Mouse (Mus musculus) megakaryocyte, adult 5-6 weeks (primary cell): ENCODE measurements around the gene Banp. TPM values are rescaled to one million over a fixed set of nuclear protein-coding genes. Genes with fewer than 3 reads are reported as not detected.

Experiments
- ATAC-seq: 2 replicates; pipeline ENCODE4 v1.8.0; 2016; ENCODE audit warnings: mild to moderate bottlenecking, inconsistent platforms; ENCODE audit not compliant: poor library complexity, severe bottlenecking
- total RNA-seq, 2 experiments: library from RNA; stranded (forward) in 1 of 2; stranded (reverse) in 1 of 2; fragments of 153-499, 151-499 nt in 1 of 2; fragments of 221-1000, 200-1000 nt in 1 of 2; gene quantifications; 2 replicates each; pipeline versions ENCODE4 v1.2.3 to v1.2.4; 2015 to 2017

Gene Banp
- total RNA-seq, 2 experiments from 2014 or later: 9.2 to 21.3 TPM

DNA sequence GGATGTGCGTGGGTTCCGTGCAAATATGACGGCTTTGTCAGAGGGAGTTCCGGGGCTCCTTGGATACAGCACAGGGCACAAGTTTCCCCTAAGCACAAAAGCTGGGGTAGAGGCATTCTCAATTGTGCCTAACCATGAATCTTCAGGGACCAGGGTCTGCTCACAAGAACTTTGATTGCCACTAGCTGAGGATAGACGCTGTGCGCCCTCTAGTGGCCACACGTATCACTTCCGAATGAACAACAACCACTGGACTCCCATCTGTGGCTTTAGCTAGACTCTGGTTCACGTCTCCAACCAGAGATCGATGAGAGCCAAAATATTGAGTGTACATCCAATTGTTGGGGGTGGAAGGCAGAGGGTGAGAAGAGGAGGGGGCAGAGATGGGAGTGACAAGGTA is 23.9 kb upstream of the Banp start:
- ATAC-seq: peak; percentile 79

DNA sequence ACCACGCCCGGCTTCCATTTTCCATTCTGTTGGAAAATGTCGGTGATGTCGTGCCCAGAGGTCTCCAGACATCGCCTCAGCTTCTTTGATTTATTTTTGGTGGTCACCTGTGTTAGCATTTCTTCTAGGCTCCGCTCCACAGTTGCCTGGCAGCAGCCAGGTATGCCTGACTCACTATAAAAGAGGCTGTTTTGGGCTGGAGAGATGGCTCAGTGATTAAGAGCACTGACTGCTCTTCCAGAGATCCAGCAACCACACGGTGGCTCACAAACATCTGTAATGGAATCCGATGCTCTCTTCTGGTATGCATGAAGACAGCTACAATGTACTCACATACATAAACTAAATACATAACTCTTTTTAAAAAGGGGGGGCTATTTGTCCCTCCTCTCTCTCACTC is 23.3 kb upstream of the Banp start:
- no peak for ATAC-seq

DNA sequence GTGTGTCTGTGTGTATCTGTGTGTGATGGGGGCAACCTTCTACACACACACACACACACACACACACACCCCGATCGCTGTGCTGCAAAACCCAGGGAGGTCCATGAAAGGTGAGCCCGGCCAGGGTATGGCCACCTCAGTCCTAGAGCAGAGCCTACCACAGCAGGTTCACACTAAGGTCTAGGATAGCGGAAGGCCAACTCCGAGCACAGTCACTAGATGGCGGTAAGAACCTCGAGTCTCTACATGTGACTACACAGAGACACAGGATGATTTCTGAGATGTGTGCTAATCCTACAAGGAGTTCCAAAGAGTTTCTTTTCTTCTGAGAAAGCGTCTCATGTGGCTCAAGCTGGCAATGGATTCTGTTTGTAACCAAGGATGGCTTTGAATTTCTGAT is 22.2 kb upstream of the Banp start:
- peak; percentile 84 for ATAC-seq

DNA sequence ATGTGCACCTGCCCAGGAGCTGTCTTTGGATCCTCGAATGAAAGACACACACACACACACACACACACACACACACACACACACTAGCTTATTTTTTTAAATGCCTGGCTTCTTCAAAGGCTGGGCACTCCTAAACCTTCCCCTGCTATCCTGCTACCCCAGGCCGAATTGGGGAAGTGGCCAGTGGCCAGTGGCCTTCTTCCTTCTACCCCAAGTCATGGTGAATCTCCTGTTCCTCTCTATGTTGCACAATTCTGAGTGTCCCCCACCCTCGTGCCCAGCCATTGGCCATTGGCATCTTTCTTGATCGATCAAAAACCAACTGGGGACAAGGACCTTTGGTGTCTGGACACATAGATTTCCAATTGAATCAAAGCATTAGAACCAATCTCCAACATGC is 19.5 kb upstream of the Banp start:
- ATAC-seq: peak; percentile 56

DNA sequence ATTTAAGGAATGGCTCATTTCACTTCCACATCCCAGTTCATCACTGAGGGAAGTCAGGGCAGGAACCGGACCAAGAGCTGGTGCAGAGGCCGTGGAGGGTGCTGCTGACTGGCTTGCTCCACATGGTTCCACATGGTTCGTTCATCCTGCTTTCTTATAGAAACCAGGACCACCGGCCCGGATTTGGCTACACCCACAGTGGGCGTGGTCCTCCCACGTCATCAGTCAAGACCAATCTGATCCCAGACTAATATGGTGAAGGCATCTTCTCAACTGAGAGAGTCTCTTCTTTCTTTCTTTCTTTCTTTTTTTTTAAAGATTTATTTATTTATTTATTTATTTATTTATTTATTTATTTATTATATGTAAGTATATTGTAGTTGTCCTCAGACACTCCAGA is 18.0 kb upstream of the Banp start:
- ATAC-seq: no peak

DNA sequence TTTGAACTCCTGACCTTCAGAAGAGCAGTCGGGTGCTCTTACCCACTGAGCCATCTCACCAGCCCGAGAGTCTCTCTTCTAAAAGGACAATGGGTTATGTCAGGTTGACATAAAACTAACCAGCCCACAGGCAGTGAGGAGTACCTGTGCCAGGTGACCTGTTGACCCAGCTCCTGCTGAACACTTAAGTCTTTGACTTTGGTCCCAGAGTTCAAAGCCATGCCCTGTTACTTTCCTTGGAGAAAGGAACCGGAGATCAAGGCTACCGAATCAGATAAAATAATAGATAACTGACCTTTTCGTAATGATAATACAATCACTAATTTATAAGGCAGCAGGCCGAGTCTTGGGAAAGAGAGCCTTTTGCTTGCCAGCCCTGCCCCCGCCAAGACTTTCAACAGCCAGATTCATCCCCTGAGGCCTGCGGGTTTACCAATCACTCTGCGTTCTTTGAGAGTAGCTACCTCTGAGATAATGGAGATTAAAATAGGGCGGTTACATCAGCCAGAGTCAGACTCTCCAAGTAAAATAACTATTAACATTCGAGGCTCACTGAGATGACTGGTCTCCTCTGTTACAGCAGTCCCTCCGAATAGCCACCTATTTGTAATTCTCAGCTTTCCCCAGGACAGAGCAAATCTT is 17.4 kb upstream of the Banp start:
- ATAC-seq: no peak

DNA sequence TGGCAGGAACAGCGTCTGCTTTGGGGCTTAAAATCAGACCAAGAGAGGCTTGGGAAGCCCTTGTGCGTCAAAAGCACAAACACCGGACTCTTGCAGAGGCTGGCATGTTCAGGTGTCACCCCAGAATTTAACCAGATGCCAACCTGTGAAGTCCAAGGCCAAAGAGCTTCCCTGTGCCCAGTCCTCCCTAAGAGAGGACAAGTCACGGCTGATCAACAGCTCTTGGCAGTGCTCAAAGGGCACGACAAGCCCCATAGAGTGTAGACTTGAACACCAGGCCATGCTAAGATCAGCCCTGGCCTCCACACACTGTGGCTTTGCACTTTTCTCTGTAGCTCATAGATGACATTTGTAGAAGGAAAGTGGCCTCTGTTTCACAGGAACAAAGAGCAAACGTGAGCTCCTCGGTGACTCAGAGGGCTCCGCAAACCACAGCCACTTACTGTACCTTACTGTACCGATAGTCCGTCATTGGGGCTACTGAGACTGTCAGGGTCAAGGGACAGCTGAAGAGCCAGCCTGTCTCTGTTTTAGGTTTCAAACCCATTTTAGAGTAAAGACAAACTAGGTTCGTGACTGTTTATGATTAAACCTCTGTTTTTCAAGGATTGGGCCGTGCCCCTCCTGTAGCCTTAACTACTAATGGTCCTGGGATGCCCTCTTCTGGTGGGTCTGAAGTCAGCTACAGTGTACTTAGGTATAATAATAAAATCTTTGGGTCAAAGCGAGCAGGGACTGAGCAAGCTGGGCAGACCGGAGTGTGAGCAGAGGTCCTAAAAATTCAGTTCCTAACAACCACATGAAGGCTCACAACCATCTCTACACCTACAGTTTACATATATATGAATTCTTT is 16.7 kb upstream of the Banp start:
- no peak for ATAC-seq

DNA sequence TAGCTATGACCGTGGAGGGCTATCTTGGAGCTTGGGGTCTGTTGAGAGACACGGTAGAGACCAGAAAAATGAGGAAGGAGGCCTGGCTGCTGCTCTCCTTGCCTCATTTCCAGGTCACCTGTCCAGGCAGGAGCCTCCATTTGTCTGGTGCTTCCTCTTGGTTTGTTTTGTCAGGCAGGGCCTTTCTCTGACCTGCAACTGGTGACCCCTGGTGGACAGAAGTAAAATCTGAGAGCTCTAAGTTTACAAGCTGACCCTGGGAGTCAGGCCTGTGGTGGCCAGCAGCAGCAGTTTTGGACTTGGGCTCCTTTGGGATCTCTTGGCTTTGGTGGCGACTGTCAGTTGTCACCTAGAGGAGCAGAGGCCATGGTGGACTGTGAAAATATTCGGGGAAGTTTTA is 15.0 kb upstream of the Banp start:
- peak; percentile 91 for ATAC-seq

DNA sequence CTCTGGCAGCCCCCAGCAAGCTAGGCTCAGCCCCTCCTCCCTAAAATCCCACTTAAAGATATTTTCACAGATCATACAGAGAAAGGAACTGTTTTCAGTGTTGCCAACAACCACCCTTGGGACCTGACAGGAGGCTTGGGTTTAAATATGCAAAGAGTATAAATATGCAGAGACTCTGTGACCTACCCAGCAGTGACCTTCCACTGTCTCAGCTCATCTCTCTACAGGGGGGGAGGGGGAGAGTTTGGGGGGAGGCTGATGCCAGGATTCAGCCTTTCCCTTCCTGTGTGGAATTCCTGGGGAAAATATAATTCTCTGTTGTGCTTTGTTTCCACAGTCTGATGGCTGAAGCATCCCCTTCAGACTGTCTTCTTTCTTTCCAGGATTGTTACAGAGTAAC is 14.6 kb upstream of the Banp start:
- ATAC-seq: no peak

DNA sequence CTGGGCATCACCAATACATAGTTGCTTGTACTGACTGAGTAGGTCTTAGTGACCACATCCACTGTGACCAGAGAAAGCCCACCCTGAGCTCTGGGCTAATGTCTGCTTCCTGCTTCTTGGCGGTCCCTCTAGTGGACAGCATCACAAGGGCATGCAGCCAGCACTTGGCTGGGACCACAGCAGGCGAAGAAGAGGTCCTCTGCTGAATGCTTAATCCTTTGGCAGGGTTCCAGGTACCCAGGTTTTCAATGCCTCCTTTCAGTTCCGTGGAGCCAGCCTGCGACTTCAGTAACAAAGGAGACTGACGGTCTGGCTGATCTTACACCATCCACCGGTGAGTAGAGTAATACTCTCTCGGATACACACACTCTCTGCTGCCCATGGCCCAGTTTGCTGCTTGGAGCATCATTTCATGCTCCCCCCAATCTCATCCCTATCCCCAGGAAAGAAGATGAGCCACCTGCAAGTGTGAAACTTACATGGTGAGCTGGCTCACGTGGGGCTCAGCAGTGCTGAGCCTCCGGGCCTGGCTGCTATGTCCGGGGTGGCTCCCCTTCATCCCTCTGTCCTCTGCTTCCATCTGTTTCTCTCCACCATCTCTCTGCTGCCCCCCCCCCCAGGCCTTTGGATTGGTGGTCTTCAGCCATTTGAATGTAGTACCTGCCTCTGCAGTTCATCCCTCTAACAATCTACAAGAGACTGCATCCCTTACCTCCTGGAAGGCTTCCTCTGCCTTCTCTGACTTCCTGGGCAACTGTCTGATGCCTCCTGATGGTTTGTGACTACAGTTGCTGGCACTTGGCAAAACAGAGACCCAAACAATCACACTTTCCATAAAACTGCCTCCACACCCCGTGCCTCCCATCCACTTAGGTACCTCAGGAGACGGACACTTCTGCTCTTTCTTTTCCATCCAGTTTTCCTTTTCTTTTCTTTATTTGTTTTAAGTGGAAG is 13.9 kb upstream of the Banp start:
- ATAC-seq: no peak

DNA sequence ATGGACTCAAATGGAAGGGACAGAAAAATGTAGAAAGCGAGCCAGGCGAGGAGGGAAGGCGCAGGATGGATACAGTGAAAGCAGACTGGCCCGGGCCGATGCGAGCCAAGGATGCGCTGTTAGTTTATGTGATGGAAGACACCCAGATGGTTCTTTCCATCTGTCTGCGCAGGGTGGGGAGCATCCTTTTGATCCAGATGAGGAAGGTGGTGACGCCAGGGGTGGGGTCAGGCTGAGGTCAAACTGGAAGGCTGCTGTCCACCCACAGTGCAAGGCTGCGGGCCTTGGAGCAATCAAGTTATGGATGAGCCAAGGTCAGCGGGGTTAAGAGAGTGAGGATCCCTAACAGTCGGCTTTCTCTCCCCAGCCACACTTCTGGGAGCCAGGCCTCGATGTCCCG is 13.2 kb upstream of the Banp start:
- ATAC-seq: no peak

DNA sequence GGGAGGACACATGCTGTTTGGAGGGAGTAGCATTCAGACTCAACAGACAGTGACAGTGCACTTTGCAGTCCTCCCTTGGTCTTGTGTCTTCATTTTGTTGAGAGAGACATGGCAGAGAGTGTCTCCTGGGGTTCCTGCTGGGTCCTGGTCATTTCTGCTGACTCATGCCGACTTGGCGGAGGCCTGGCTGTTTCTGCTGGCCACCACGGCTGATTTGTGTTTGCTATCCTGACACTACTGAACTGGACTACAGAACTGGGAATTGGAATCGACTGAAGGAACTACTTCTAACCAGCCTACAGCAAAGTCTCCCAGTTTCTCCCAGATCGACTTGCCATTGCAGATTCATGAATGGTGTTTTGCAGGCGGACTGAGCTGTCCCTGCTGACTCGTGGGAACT is 10.8 kb upstream of the Banp start:
- no peak for ATAC-seq

DNA sequence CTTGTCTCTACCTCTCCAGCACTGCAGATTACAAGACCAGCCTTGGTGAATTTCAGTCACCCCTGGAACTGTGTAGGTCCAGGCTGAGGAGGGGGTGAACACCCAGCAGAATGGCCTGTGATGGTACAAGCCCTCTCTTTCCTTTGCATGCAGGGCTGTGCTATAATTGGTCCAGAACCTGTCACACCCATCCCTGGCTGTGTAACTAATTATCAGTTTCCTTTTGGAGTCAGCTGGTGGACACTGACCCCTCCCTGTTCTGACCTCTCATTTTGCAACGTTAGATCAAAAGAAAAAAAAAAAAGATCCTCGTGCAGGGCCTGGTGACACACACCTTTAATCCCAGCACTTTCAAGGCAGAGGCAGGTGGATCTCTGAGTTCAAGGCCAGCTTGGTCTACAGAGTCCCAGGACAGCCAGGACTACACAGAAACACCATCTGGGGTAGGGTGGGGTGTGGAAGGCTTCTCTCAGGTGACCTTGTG is 6.5 kb upstream of the Banp start:
- no peak for ATAC-seq

DNA sequence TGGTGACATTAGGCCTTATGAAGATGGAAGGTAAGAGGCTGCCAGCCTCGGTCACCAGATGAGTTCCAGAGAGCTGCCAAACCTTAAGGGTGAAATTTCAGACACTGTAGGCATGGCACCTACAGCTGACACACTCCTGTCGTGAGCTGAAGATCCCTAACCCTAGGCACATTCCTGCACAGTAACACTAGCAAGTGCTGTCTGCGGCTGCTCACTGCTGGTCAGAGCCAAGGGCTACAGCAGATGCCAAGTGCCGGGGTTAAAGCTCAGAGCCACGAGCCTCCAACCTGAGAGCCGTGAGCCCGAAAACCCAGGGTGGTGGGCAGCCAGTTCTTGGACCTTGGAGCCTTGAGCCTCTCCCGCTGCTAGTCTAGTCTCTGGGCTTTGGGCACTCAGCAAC is 5.8 kb upstream of the Banp start:
- ATAC-seq: no peak

DNA sequence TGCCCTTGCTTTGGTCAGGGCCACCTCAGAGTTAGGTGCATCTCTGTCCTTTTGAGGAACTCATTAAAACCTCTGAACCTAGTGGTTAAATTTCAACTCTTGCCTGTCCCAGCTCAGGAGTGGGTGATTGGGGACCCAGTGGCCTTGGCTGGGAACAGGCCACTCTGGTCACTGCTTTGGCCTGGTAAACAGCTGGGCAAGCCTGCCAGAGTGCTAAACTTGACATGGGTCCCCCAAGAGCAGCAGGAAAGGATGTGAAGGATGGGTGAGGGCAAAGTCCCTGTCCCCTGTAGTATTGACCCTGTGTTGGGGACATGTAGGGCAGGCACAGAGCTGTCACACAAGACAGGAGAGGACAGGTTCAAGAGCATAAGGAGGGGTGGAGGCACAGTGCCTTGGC is 4.7 kb upstream of the Banp start, which contains the start of gene Car5a:
TSS of gene Car5a (minus strand) at position 74 of the 400 bp plus-strand sequence.
- ATAC-seq: no peak

DNA sequence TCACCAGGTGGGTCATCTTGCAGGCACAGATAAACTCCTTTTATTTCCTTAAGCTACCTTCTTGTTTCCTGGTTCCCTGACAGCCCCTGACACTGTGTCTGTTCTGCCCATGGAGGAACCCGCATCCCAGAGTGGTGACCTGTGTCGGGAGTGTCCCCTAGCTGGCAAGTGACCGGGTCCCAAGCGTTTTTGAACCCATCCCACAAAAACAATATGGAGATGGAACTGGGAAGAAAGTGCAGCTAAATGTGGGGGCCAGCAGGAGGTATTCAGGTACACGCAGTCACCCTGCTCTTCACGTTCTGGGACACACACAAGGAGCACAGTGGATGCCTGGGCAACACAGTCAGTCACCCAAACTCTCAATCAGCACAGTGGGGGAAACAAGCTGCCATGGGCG is 3.2 kb upstream of the Banp start:
- no peak for ATAC-seq

DNA sequence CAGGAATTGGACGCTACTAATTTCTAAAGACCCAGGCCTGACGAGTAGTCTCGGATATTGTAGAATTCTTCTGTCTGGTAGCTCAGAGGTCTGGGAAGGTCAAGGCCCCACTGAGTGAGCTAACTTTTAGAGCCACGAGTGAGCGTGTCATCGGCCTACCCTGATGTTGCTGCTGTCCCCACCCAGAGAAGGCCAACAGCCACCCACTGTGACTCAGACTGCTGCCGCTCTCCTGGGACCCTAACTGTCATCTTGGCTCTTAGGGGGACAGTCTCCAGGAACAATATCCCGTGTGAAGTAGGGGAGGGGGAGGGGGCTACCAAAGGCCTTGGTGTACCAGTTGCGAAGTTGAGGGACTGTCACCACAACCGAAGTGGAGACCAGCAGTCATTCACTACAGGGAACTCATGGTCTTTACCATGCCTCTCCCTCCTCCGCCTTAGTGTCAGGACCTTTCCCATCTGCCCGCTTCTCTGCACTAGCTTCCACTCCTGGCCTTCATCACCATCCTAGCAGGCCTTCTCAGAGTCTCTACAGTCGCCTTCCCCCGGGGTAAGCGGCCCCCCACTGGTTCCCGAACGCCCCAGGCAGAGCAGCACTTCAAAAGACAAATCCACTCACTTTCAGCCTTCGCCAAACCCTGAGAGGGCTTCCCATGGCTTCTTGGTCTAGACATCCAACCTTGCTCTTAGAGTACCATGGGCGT is 2.4 kb upstream of the Banp start:
- ATAC-seq: no peak

DNA sequence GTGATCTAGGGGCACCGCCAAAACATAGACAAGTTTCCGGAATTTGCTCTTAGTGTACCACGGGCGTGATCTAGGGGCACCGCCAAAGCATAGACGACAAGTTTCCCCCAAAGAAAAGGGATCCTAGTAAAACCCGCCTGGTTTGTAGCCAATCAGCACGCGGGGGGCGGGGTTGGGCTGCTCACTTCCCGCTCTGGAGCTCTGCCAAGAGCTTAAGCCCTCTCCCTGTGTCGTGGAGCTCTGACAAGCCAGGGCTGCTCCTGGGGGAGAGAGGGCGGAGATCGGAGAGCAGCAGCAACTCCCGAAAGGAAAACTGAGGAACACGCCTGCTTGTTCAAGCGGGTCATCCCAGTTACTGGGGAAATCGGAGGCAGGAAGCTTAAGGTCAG is 1.8 kb upstream of the Banp start:
- ATAC-seq: peak; percentile 36

DNA sequence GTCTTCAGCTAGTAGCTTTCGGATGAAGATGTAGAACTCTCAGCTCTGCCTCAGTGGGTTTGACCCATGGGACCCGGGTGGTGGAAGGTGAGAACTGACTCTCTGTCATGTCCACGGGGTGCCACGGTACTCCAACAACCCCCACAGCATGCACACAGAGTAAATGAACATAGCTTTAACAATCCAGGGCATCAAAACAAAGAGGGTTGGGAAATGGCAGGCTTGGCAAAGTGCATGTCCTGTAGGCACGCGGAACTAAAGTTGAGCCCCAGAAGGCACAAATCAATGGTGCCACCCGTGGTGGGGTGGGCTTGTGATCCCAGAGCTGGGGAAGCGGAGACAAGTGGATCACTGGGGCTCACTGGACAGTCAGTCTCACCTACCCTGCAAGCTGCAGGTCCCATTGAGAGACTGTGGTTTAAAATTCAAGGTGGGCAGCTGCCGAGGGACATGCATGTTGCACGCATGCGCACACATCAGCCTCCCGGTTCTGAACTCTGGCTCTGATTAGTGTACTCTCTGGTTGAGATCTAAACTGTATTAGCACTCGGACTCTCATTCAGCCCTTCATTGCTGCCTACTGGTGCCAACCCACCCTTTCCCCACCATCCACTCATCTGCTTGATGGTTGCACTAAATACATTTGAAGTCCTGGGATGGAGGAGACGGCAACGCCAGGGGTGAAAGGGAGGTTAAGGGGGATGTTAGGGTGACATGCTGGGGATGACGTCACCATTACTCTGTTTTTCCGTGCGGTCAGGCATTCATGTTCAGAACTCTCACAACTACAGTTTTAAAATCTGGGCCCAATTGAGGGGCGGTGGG is 1.0 kb upstream of the Banp start:
- no peak for ATAC-seq
